Mouse (Mus musculus) pancreas, adult 10 weeks (tissue): ENCODE measurements around the gene Gm6676. TPM values are rescaled to one million over a fixed set of nuclear protein-coding genes. Genes with fewer than 3 reads are reported as not detected.

ENCODE experiments used
- polyA plus RNA-seq: library from polyadenylated mRNA; stranded (reverse); fragments of 350-450 nt; fragmentation: Illumina TruSeq; extraction: RNeasy Lipid Tissue Mini Kit (QIAGEN cat#74804); gene quantifications from one replicate; pipeline ENCODE4 v1.2.3, GENCODE M21; 2015; ENCODE audit warnings: low read depth, low replicate concordance; ENCODE audit not compliant: insufficient read depth

Gm6676 gene
- not detected for polyA plus RNA-seq

DNA sequence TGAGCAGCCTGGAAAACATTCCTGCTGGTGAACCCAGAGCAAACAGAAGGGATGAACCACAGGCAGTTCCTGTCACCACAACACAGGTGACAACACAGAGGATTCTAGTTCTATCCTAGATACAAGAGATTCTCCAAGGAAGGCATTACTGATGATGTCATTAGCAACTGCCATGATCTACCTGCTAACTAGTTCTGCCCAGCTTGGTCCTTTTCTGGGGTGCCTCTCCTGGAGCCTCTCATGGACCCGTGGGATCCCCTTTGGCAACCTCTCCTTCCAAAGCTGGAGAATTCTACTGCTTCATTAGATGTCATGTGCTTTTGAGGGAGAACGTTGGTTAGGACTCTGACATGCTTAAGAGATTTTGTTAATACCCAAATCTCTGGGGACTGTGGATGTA is at the start of gene Gm6676:
Gm6676 (minus strand) TSS at position 101 of the 400 bp plus-strand sequence.

DNA sequence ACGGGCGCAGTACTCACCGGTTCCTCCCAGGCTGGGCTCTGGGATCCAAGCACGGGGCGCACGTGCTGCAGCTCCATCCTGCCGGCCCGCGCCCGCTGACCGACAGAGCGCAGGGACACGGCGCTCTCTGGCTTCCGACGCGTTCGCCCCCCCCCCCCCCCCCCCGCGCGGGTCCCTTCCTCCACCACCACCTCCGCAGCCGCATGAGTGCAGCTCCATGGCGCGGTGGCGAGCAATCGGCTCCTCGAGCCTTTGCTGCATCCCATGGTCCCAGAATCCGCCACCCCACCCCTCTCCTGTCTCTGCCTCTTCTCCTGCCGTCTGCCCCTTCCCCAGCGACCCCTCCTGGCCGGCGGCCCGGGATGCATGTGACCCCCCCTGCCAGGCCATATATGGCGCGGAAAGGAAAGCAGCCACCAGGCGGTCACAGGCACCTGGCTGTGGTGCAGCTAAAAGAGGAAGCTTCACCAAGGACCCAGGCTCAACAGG is 49.3 kb upstream of the Gm6676 start, which contains the start of gene Gm3512:
Gm3512 (minus strand) TSS at position 51 of the 489 bp plus-strand sequence.

DNA sequence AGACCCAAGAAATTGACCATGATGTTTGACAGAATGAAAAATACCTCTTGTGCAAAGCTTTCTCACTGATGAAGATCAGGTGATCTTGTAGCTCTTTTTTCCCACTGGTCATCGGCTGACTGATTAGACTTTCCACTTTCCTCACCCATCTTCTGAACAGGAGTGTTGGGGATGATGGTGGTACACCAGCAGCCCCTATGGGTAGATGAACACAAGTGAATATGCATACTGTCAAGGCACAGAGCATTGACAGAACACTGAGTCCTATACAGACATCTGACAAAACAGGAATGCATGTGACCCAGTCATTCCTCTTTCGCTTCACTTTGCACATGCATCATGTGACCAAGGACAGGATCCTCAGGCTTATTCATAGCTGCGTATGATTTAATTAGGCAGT is 24.7 kb downstream of the Gm6676 start, which contains the start of gene Gm3696:
Gm3696 (minus strand) TSS at position 101 of the 400 bp plus-strand sequence.

Other genes with a start within 250 kb of the Gm6676 start
- gene Gm3667, start 235.4 kb downstream of the Gm6676 start, polyA plus RNA-seq = not detected
- not detected for gene Gm6356, start 151.6 kb downstream of the Gm6676 start, polyA plus RNA-seq
- gene Gm10406, start 98.0 kb downstream of the Gm6676 start, polyA plus RNA-seq = not detected
- gene Gm3685, start 80.4 kb downstream of the Gm6676 start, polyA plus RNA-seq = not detected
- gene Gm3696, start 24.8 kb downstream of the Gm6676 start, polyA plus RNA-seq = not detected
- gene Gm3512, start 49.1 kb upstream of the Gm6676 start, polyA plus RNA-seq = not detected
- gene Gm16434, start 69.1 kb upstream of the Gm6676 start, polyA plus RNA-seq = not detected
- not detected for gene Gm3727, start 139.3 kb upstream of the Gm6676 start, polyA plus RNA-seq
- gene Gm3739, start 189.6 kb upstream of the Gm6676 start, polyA plus RNA-seq = not detected
- gene Gm5797, start 207.0 kb upstream of the Gm6676 start, polyA plus RNA-seq = not detected
- gene Gm8374, start 239.7 kb upstream of the Gm6676 start, polyA plus RNA-seq = not detected